Mouse (Mus musculus): ENCODE results near the gene Trmt1. TPM values are rescaled to one million over a fixed set of nuclear protein-coding genes. Genes with fewer than 3 reads are reported as not detected.
A peak's percentile ranks its signal among the peaks of the same experiment; 100 is the strongest.

Trmt1 gene
- polyA plus RNA-seq, 2 experiments: 71.7 to 158 TPM

GRCm38 (mm10) chr8:84728474-84728873 is 42.4 kb downstream of the Trmt1 start:
- no peaks in the 10 kb centered on the region for H3K9me3 ChIP-seq (ENCODE audit: control insufficient read depth, low read length)
- H3K36me3 ChIP-seq (ENCODE audit: control insufficient read depth, insufficient read depth, low read length): peaks cover 68% of the 10 kb centered on the region
- H3K9ac ChIP-seq (ENCODE audit: low read depth, low read length, severe bottlenecking): no peak overlapping the region
- H3K27me3 ChIP-seq (ENCODE audit: control insufficient read depth, insufficient read depth, low read length): no peaks in the 10 kb centered on the region
- DNase-seq (ENCODE audit: low spot score): no peak
- ATAC-seq (ENCODE audit: low FRiP score, low read depth): no peak
- 68% methylated on average over 3 of the region's 3 CpGs for WGBS
- H3K4me1 ChIP-seq (ENCODE audit: control insufficient read depth, insufficient read depth, low read length): peaks cover 78% of the 10 kb centered on the region
- no peak overlapping the region for H3K4me3 ChIP-seq (replicated peaks; ENCODE audit: low read length)
- 0 out of 2 replicates have a peak overlapping the region, but pooled peaks have one; percentile 33 for H3K27ac ChIP-seq (replicated peaks; ENCODE audit: low read depth, low read length)
- no peak overlapping the region for H3K4me2 ChIP-seq (replicated peaks; ENCODE audit: low read depth, low read length, severe bottlenecking)
- no peak for TF ChIP-seq POLR2A (IDR thresholded peaks at IDR 0.05; ENCODE audit: borderline replicate concordance, extremely low read depth, insufficient read depth, insufficient read length)

DNA sequence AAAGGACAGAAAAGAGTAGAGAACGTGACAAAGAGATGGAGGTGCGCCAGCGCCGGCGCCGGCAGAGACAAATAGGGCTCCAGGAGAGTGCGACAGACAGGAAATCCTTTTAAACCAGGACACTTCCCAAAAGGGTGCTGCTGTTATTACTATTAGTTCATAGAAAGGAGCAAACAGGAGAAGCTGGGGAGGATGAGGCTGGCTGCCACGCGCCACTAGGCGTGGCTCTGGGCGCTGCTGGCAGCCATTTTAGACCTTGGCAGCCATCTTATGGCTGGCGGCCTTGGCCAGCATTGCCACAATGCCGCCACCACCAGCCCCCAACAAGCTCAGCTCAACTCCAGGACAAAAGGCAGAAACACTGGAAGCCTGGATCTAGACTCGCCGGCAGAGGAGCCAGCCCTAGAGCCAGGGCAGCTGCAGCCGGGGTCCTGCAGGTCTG is 43.8 kb downstream of the Trmt1 start:
- Histone ChIP-seq H3K27me3 (ENCODE audit: control insufficient read depth, insufficient read depth, low read length) (no peaks in the 10 kb centered on the region), H3K27ac (replicated peaks; ENCODE audit: low read depth, low read length) (peak overlapping the region; percentile 48; the same call in 1 of the 2 replicates), H3K9me3 (ENCODE audit: control insufficient read depth, low read length) (no peaks in the 10 kb centered on the region), H3K4me1 (ENCODE audit: control insufficient read depth, insufficient read depth, low read length) (peaks cover 69% of the 10 kb centered on the region), H3K36me3 (ENCODE audit: control insufficient read depth, insufficient read depth, low read length) (peaks cover 60% of the 10 kb centered on the region), H3K9ac (ENCODE audit: low read depth, low read length, severe bottlenecking) (no peak overlapping the region), H3K4me3 (replicated peaks; ENCODE audit: low read length) (no peak overlapping the region), H3K4me2 (replicated peaks; ENCODE audit: low read depth, low read length, severe bottlenecking) (no peak overlapping the region)
- no peak for TF ChIP-seq POLR2A (IDR thresholded peaks at IDR 0.05; ENCODE audit: borderline replicate concordance, extremely low read depth, insufficient read depth, insufficient read length)
- DNase-seq (ENCODE audit: low spot score) (no peak), ATAC-seq (ENCODE audit: low FRiP score, low read depth) (no peak)
- WGBS: 88% methylated on average over 16 of the region's 16 CpGs

DNA sequence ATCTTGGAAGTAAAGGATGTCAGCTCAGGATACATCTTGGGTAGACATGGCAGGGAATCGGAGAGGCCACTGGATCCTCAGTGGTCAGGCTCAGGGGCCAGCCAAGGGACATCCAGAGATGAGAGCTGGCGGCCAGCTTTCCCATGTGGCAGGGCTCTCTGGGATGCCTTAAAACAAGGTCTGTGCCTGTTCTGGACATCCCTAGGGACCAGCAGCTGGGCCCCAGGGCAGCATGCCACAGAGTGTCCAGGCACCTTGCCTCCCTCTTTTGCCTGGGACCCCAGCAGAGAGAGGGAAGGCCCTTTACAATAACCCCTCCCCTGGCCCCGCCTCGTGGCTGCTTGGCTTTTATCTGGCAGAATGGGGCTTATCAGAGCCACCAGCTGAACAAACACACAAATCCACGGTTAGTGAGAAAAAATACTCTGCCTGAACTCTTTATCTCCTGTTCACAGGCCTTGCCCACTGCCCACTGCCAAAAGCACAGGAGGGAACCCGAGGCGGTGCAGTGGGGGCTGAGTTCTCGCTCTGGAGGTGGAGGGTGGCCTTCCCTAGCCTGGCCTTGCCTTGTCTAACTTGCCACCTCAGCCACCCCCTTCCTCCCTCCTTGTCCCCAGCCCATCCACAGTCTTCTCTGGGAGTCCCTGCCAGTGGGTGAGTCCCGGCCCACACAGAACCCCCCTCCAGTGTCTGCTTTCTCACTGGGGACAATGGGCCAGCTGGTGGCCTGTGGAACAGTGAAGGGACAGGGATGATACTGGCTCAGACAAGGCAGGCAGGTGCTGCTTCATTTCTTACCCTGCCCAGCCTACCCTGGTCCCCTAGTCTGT is 44.6 kb downstream of the Trmt1 start:
- DNase-seq (ENCODE audit: low spot score): no peak
- peak overlapping the region; percentile 40; the same call in 1 of the 2 replicates for H3K9ac ChIP-seq (ENCODE audit: low read depth, low read length, severe bottlenecking)
- peaks cover 68% of the 10 kb centered on the region for H3K4me1 ChIP-seq (ENCODE audit: control insufficient read depth, insufficient read depth, low read length)
- no peaks in the 10 kb centered on the region for H3K9me3 ChIP-seq (ENCODE audit: control insufficient read depth, low read length)
- no peak overlapping the region for H3K4me3 ChIP-seq (replicated peaks; ENCODE audit: low read length)
- peak overlapping the region; percentile 48 for H3K27ac ChIP-seq (replicated peaks; ENCODE audit: low read depth, low read length)
- H3K36me3 ChIP-seq (ENCODE audit: control insufficient read depth, insufficient read depth, low read length): peaks cover 54% of the 10 kb centered on the region
- no peak for ATAC-seq (ENCODE audit: low FRiP score, low read depth)
- no peaks in the 10 kb centered on the region for H3K27me3 ChIP-seq (ENCODE audit: control insufficient read depth, insufficient read depth, low read length)
- no peak overlapping the region for H3K4me2 ChIP-seq (replicated peaks; ENCODE audit: low read depth, low read length, severe bottlenecking)
- WGBS: 56% methylated on average over 9 of the region's 9 CpGs
- TF ChIP-seq POLR2A (IDR thresholded peaks at IDR 0.05; ENCODE audit: borderline replicate concordance, extremely low read depth, insufficient read depth, insufficient read length): no peak

- DNase-seq (ENCODE audit: low spot score) (no peak), ATAC-seq (ENCODE audit: low FRiP score, low read depth) (no peak)
- 69% methylated on average over 11 of the region's 11 CpGs for WGBS
Observed at GRCm38 (mm10) chr8:84731371-84732177, 45.5 kb downstream of the Trmt1 start.

GRCm38 (mm10) chr8:84732545-84732944 is 46.4 kb downstream of the Trmt1 start:
- H3K4me2 ChIP-seq (replicated peaks; ENCODE audit: low read depth, low read length, severe bottlenecking): no peak overlapping the region
- TF ChIP-seq POLR2A (IDR thresholded peaks at IDR 0.05; ENCODE audit: borderline replicate concordance, extremely low read depth, insufficient read depth, insufficient read length): no peak
- ATAC-seq (ENCODE audit: low FRiP score, low read depth) (no peak), DNase-seq (ENCODE audit: low spot score) (no peak)
- H3K27me3 ChIP-seq (ENCODE audit: control insufficient read depth, insufficient read depth, low read length): no peaks in the 10 kb centered on the region
- H3K9me3 ChIP-seq (ENCODE audit: control insufficient read depth, low read length): no peaks in the 10 kb centered on the region
- 46% methylated on average over 5 of the region's 5 CpGs for WGBS
- H3K27ac ChIP-seq (replicated peaks; ENCODE audit: low read depth, low read length): peak overlapping the region; percentile 41; the same call in 1 of the 2 replicates
- H3K36me3 ChIP-seq (ENCODE audit: control insufficient read depth, insufficient read depth, low read length): peaks cover 40% of the 10 kb centered on the region
- peaks cover 75% of the 10 kb centered on the region for H3K4me1 ChIP-seq (ENCODE audit: control insufficient read depth, insufficient read depth, low read length)
- H3K4me3 ChIP-seq (replicated peaks; ENCODE audit: low read length): no peak overlapping the region
- no peak overlapping the region for H3K9ac ChIP-seq (ENCODE audit: low read depth, low read length, severe bottlenecking)

More at GRCm38 (mm10) chr8:84731371-84732177, 45.5 kb downstream of the Trmt1 start:
- H3K9ac ChIP-seq (ENCODE audit: low read depth, low read length, severe bottlenecking): no peak overlapping the region
- no peak overlapping the region for H3K4me2 ChIP-seq (replicated peaks; ENCODE audit: low read depth, low read length, severe bottlenecking)
- peak overlapping the region; percentile 48; the same call in 1 of the 2 replicates for H3K27ac ChIP-seq (replicated peaks; ENCODE audit: low read depth, low read length)
- no peaks in the 10 kb centered on the region for H3K27me3 ChIP-seq (ENCODE audit: control insufficient read depth, insufficient read depth, low read length)
- H3K4me1 ChIP-seq (ENCODE audit: control insufficient read depth, insufficient read depth, low read length): peaks cover 67% of the 10 kb centered on the region
- no peaks in the 10 kb centered on the region for H3K9me3 ChIP-seq (ENCODE audit: control insufficient read depth, low read length)
- no peak overlapping the region for H3K4me3 ChIP-seq (replicated peaks; ENCODE audit: low read length)
- TF ChIP-seq POLR2A (IDR thresholded peaks at IDR 0.05; ENCODE audit: borderline replicate concordance, extremely low read depth, insufficient read depth, insufficient read length): no peak
- peaks cover 50% of the 10 kb centered on the region for H3K36me3 ChIP-seq (ENCODE audit: control insufficient read depth, insufficient read depth, low read length)
